13 mouse cellular contexts compared by ENCODE assay signal in the genomic region with DNA sequence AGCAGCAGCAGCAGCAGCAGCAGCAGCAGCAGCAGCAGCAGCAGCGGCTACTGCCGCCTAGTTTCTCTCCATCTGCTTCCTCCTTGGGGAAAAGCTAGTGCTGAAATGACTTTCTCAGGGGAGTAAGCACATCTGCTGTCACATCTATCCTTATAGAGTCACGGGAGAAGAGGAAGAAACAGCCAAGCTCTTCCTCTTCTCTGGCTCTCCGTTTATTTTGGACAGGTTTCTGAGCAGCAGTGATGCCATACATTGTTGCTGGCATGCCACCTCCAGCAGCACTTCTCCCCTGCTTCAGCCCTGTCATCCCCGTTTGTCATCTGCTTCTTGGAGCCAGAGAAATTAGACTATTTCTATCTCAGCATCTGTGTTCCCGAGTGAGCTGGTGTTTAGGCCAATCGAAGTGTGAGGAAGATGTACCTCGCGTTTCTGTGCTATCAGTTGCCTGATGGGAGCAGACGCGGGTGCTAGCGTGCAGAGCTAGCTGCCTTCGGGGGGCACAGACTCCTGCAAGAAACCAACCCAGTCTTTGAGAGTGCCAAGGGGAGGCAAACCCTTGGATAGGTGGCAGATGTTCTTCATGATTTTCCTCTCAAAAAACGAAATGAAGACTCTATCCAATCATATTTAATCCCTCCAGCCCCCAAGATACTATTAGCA. TPM values are rescaled to one million over a fixed set of nuclear protein-coding genes. Genes with fewer than 3 reads are reported as not detected.
DNase-seq lines count a peak whose midpoint lies in the region; ATAC-seq lines count a peak whose summit lies in the region.
"Had no signal": no experiment of that assay in that cellular context is flagged by ENCODE, and none has a peak within 500 bp of the region (broad histone marks: within the 10 kb centered on the region; RNA-seq: fewer than 3 reads in every experiment).

No protein-coding gene starts in this region.

- no peak overlapping the region for H3K4me3 ChIP-seq in hindbrain, embryonic 14.5 days (replicated peaks; ENCODE audit: low read length)
- H3K4me3 ChIP-seq in midbrain, embryonic 14.5 days (replicated peaks; ENCODE audit: low read depth, low read length): no peak overlapping the region
- H3K4me3 ChIP-seq: stomach, embryonic 15.5 days had no signal

- H3K9ac ChIP-seq in hindbrain, embryonic 14.5 days: peak overlapping the region; percentile 20; the same call in 1 of the 2 replicates
- no peak overlapping the region; the same call in 1 of the 2 replicates for H3K9ac ChIP-seq in midbrain, embryonic 14.5 days (replicated peaks; ENCODE audit: low read length)
- H3K9ac ChIP-seq: liver, embryonic 14.5 days; stomach, embryonic 15.5 days had no signal

- H3K36me3 ChIP-seq in hindbrain, embryonic 14.5 days (replicated peaks; ENCODE audit: control insufficient read depth, insufficient read depth): no peaks in the 10 kb centered on the region
- H3K36me3 ChIP-seq in midbrain, embryonic 14.5 days (ENCODE audit: control insufficient read depth, insufficient read depth, low read length): no peaks in the 10 kb centered on the region
- H3K36me3 ChIP-seq: stomach, embryonic 15.5 days had no signal

- H3K9me3 ChIP-seq in hindbrain, embryonic 14.5 days (ENCODE audit: control insufficient read depth, low read length): no peaks in the 10 kb centered on the region
- H3K9me3 ChIP-seq in midbrain, embryonic 14.5 days (ENCODE audit: control insufficient read depth, low read length): no peaks in the 10 kb centered on the region
- H3K9me3 ChIP-seq: stomach, embryonic 15.5 days had no signal

- WGBS in hindbrain, embryonic 14.5 days: 58% methylated on average over 14 of the region's 14 CpGs
- WGBS in midbrain, embryonic 14.5 days: 52% methylated on average over 14 of the region's 14 CpGs

- H3K27me3 ChIP-seq in hindbrain, embryonic 14.5 days (ENCODE audit: control insufficient read depth, insufficient read depth, low read length): no peaks in the 10 kb centered on the region
- H3K27me3 ChIP-seq in midbrain, embryonic 14.5 days (ENCODE audit: control insufficient read depth, insufficient read depth, low read length): no peaks in the 10 kb centered on the region
- H3K27me3 ChIP-seq: stomach, embryonic 15.5 days had no signal

- 0 out of 2 replicates have a peak overlapping the region, but pooled peaks have one; percentile 38 for H3K27ac ChIP-seq in hindbrain, embryonic 14.5 days
- H3K27ac ChIP-seq in midbrain, embryonic 14.5 days (replicated peaks; ENCODE audit: low read depth, low read length): no peak overlapping the region
- H3K27ac ChIP-seq: liver, embryonic 14.5 days; stomach, embryonic 15.5 days had no signal

- no peak for DNase-seq in frontal cortex, postnatal 25 days (ENCODE audit: low spot score in 2 of 2)
- DNase-seq in brain, adult 2 months (ENCODE audit: low read depth, low spot score): peak; percentile 63
- DNase-seq in hindbrain, embryonic 14.5 days (ENCODE audit: low spot score): no peak
- peak; percentile 36 for DNase-seq in midbrain, embryonic 14.5 days
- DNase-seq in B cell, adult 2 months: no peak
- no peak for DNase-seq in lung, adult 18-20 months
- DNase-seq in kidney, adult 18-20 months: no peak
- DNase-seq: heart, adult 11 months; heart, postnatal 14 days; kidney, adult 8-10 months had no signal

- H3K4me1 ChIP-seq in hindbrain, embryonic 14.5 days (replicated peaks; ENCODE audit: control insufficient read depth, insufficient read depth, low read length): peaks cover 11% of the 10 kb centered on the region; the same call in 1 of the 2 replicates
- peaks cover 7% of the 10 kb centered on the region for H3K4me1 ChIP-seq in midbrain, embryonic 14.5 days (ENCODE audit: control insufficient read depth, insufficient read depth, low read length)
- H3K4me1 ChIP-seq: stomach, embryonic 15.5 days had no signal

- ATAC-seq in frontal cortex, adult (ENCODE audit: low TSS enrichment): peak; percentile 90
- ATAC-seq in hindbrain, embryonic 14.5 days (ENCODE audit: low FRiP score): no peak; the same call in 1 of the 2 replicates
- ATAC-seq in midbrain, embryonic 14.5 days (ENCODE audit: low FRiP score, low TSS enrichment): no peak

- peak overlapping the region; percentile 26 for H3K4me2 ChIP-seq in hindbrain, embryonic 14.5 days (replicated peaks)
- H3K4me2 ChIP-seq in midbrain, embryonic 14.5 days (ENCODE audit: low read length): peak overlapping the region; percentile 31
- H3K4me2 ChIP-seq: stomach, embryonic 15.5 days had no signal

RNA-seq across cellular contexts. Expression of a gene that starts 34.4 kb away (rescaled TPM):
- 4.3 and 6.7 TPM in 2 replicates for polyA plus RNA-seq in hindbrain, embryonic 14.5 days (2014; fragmentation: Nextera tagmentation; extraction: Ambion mirVana)
- polyA plus RNA-seq in midbrain, embryonic 14.5 days (2014; fragmentation: Nextera tagmentation; extraction: Ambion mirVana): 6.7 and 7.7 TPM in 2 replicates

Comparison
In these comparisons a context has a peak if more than half of its experiments do, and no peak if none do; other contexts are left out.
1. DNase-seq: peak in brain, adult 2 months (single experiment) and midbrain, embryonic 14.5 days (single experiment); none in frontal cortex, postnatal 25 days (0 of 2), hindbrain, embryonic 14.5 days (single experiment), B cell, adult 2 months (0 of 2), lung, adult 18-20 months (0 of 2) and kidney, adult 18-20 months (single experiment).